Mouse (Mus musculus) adrenal gland, postnatal 14 days (tissue): ENCODE results near the gene Ppp6r3. TPM values are rescaled to one million over a fixed set of nuclear protein-coding genes. Genes with fewer than 3 reads are reported as not detected.

Source experiments
- DNase-seq: peaks from one replicate; pipeline ENCODE4 v3.0.0; 2021; ENCODE audit warnings: mixed read lengths
- total RNA-seq: library from RNA; stranded (reverse); gene quantifications from 2 replicates; pipeline ENCODE4 v1.2.3, GENCODE M21; 2021

Ppp6r3 gene
- total RNA-seq, 1 experiment from 2014 or later = 106 TPM

DNA sequence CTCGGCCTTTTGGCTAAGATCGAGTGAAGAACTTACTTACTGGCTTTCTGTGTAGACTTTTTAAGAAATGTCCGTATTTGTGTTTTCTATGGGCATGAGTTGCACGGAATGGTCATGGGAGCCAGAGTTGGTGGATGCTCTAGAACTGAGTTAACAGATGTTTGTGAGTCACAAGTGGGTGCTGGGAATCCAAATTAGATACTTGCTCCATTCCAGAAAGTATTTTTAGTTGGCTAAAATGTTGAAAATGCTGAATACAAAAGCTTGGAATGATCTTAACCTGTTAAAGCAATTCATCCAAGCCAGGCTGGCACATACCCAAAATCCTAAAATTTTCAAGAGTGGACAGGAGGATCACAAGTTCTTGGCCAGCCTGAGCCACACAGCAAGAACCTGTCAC is 48.0 kb downstream of the Ppp6r3 start:
- no peak for DNase-seq

DNA sequence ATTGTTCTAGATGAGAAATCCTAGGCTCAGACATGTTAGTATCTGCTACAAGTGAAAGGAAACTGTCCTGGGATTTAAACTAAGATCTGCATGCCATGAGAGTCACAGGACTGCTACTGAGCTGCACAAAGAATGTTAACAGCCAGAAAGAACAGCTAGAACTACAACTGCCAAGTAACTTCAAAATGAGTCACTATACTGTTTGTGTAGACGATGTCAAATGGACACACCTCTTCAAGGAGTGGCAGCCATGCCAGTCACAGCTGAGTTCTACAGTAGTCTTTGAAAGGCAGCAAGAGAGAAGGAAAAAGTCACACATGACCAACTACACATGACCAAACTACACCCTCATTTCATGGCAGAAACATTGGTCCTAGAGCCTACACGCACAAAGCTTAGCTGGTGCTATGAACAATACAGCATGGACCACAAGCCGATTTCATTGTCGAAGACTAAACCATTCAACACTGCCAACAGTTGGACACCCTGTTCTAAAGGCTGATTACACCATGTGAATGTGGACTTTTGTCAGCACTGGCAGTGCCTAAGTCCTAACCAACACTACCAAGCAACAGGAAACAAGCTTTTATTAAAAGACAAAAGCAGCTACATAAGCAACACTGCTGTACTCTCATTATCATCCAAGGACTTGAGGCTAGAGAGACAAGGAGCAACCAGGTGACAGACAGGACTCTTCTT is 55.9 kb downstream of the Ppp6r3 start:
- no peak for DNase-seq

DNA sequence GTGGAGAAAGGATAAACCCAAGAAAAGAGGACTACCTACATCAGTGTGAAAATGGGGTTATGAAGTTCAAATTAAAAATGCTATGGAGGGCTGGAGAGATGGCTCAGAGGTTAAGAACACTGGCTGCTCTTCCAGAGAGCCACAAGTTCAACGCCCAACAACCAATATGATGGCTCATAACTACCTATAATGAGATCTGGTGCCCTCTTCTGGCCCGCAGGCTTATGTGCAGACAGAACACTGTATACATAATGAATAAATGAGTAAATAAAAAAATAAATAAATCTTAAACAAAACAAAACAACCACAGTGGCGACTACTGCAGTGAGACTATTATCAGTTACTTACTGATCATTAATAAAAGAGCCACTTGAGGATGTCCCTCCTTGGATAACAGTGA is 78.3 kb downstream of the Ppp6r3 start:
- no peak for DNase-seq

DNA sequence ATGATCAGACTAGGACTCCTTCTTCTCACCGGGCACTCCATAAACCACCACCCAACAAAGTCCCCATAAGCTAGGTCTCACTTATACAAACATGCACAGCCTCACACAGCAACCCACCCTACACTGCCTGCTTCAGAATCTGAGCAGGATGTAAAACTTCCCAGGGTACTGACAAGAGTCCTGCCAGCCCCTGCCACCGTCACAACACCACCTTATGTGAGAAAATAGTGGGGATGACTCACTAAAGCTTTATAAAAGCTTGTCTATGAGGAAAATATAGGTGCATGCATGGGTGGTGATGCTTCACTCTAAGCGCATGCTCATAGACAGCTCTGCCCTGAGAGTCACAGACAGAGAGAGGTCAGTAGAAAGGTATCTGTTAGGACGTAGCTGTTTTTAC is 85.7 kb downstream of the Ppp6r3 start:
- DNase-seq = no peak

DNA sequence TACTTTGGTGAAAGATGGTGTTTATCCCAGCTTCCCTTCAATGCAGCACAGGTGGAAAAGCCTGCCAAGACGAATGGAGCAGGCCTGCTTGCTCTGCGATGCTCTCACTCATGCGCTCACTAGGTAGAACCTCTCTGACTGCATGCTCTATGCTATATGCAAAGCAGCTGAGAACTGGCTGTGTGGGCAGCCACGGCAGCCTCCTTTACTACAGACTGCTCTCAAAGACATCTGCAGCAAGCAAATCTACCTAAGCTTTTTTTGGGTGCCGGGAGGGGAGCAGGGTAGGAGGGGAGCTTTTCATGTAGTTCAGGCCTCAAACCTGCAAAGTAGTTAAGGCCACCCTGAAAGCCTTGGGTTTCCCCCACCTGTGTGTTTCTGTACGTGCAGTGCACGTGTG is 92.7 kb downstream of the Ppp6r3 start:
- no peak for DNase-seq

DNA sequence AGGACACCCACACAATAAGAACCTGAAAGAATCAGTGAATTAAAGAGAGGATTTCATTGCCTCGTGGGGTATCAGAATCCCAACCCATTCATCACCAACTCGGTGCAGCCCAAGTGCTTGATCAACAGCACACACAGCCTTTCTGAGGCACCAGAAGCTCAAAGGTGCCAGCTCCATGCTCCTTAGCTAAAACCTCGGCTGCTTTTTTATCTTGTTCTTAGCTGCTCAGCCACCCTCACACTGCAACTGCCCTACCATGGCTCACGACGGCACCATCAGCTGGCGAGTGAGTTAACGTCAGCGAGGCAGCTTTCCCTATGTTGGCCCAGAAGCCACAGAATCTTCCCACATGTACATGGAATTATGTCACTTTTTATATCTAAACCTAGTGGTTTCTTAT is 95.4 kb downstream of the Ppp6r3 start:
- no peak for DNase-seq

DNA sequence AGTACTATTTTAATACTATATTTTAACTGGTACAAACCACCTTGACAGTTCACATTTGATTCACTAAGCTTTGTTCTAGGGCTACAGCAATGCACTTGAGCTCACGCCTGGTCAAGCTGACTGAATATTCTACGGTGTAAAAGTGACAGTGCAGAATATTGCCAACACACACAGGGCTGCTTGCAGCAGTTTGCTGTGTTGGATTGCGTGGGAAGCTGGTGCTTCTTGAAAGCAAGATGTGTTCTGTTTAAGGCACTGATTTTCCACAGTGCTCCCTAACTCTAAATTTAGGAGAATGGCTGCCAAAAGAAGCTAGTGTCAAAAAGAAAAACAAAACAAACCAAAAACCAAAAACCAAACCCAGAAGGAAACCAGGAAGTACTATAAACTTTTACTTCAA is 98.6 kb downstream of the Ppp6r3 start:
- DNase-seq = no peak

DNA sequence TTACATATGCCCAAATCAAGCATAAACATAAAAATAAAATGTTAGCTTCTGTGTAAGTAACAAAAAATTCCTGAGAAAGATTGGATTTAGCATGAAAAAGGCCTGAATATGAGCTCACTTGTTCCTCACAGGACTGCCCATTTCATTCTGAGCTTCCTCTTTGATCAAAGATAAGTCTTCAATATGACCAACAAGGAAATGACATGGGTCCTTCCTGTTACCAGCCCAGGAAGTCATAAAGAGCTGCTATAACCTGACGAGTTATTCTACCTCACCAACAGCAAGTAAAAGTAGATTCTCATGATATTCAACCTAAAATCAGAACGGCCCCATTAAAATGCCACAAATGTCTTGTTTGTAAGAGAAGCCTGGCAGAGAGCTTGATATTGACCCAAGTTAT is 104.3 kb downstream of the Ppp6r3 start:
- DNase-seq = no peak

DNA sequence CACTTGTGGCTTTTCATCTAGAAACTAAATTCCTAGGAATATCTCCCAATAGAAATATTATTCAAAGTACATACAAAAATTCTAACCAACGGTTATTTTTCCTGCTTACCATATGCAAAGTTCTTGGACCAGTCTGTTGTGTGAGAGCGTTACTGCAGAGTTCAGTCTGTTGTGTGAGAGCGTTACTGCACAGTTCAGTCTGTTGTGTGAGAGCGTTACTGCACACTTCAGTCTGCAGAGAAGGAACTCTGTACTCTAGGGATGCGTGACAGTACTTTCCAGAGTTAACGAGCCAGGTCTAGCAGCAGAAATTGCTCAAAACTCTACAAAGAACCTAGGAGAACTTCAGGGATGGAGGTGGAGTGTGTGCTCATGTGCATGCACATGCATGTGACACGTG is 108.0 kb downstream of the Ppp6r3 start:
- no peak for DNase-seq

DNA sequence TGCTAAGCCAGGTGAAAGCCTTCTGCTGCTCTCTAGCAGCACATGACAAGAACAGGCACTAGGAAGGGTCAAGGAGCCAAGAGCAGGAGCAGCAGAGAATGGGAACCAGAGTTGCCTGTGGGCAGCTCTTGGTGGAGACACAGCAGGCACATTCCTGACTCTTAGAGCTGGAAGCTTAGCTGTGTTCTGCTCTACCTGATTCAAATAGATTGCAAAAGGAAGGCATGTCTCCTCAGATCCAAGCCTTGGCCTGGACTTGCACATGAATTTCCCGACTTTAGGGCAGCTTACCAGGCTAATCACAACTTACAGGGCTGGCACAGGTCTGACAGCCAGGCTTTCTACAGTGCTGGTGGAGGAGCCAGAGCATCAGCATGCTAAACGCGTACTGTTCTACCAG is 115.6 kb downstream of the Ppp6r3 start:
- no peak for DNase-seq

DNA sequence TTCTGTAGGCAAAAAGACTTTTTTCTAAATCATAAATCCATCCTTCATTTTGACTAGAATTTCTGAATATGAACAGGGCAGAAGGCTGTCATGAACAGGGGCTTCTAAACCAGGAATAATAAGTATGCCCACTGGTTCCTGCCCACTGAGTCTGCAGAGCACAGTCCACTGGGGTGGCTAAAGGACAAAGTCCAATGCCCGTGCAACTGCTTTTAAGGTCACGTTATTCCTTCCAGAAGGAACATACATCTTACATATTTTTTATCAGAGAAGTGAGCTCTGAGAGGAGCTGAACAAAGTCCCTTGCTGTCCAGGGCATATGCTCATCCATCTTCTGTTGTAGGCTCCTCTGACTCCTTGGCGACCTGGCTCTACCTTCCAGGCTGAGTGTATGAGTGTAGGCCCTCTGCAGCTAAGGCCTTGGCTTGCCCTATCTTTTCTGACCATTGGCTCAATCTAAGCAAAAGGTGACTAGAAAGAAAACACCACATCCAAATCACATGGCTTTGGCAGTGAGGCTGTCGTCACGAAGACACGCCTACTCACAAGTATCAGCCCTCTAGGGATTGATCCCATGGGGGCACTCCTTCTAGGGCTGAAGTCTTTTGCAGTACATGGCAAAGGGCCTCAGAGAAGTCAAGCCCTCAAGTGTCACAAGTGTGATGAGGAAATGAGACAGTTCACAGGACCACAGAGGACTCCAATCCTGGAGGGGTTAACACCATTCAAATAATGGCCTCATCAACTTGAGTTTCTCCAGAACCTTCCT is 117.0 kb downstream of the Ppp6r3 start:
- peak; percentile 71 for DNase-seq

DNA sequence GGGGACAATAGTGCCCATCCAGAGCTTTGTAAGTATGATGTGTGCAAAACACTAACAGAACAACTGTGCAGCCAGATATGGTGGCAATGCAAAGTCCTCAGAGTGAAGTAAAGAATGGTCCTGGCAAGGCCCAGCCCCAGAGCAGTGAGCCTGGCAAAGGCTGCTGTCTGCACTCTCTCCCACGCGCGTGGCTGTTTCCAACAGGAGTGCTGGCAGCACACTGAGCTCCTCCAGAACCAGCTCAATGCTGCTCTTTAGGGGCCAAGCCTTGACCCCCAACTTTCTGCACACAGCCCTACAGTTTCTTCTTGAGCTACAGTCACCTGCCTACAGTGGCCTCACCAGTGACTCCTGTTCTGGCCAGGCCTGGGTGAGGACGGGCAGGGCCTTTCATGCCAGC is 117.8 kb downstream of the Ppp6r3 start:
- DNase-seq = no peak

DNA sequence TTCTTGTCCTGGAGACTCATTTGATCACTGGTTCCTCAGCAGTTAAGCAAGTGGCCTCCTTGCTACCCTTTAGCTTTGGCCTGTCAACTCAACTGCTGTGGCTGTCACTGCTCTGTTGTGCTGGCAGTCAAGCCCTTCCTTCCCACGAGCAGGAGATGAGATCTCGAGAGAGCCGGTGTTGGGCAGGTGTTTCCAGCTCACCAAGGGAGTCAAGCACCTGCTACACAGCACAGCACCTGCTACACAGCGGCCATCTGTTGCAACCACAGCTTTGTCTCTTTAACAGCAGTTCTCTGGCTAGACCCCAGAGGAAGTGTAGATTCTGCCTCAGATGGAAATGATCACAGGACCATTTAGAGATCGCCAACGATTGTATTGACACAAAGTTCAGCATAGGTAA is 123.9 kb downstream of the Ppp6r3 start:
- DNase-seq = no peak

DNA sequence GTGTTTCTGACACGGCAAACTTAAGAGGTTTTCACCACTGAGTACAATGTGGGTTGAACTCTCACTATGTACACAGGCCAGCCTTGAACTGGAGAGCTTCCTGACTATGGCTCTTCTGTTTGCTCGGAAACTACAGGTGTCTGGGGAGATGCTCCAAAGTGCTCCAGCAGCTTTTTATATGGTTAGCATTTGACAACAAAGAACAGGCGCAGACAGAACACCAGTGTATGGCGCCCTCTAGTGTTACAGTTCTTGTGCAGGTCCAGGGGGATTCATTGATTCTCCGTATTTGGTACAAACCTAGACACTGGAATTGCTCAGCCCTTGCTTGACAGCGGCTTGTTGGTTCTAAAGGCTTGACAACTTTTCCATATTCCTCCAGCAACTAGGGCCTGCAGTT is 124.4 kb downstream of the Ppp6r3 start:
- peak; percentile 77 for DNase-seq

DNA sequence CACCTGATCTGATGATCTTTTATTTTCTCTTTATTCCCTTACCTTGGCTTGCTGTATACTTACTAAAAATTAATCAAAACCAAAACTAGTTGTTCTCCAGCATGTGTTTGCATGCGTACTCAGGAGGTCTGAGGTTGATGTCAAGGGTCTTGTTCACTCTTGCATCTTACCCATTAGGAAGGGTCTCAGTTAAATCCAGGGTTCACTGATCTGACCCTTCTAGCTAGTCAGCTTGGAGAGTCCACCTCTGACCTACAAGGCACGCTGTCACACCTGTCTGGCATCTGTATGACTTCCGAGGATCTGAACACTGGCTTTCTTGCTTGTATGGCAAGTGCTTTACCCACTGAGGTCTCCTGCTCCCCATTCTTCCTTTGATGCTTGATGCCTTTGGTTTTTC is 124.8 kb downstream of the Ppp6r3 start:
- DNase-seq = no peak

DNA sequence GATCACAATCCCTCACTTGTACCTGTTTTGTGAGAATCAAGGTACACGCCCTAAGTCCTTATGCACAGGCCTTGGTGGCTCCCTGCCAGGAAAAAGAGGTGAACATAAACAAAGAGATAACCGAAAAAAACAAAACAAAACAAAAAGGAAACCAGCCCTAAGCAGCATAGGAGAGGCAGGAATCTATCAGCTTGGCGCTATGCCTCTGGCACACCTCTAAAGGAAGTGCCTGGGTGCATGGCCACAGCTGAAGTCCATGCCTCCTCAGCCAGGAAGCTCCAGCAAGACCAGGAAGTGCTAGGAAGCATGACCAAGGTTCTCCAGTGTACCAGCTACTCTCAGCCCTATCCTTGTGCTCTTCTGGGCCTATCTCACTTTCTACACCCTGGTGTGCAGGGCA is 126.3 kb downstream of the Ppp6r3 start:
- DNase-seq = no peak

DNA sequence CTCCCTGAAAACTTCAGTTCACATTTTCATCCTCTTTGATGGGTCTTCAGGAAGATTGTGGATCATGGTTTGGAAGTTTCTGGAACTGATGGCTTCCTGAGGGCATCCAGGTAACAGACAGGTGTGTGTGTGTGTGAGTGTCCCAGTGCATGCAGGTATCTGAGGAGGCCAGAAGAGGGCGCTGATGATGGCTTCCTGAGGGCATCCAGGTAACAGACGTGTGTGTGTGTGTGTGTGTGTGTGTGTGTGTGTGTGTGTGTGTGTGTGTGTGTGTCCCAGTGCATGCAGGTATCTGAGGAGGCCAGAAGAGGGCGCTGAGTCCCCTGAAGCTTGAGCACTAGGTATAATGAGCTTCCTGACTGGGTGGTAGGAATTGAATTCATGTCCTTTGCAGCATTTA is 128.2 kb downstream of the Ppp6r3 start:
- DNase-seq = no peak

DNA sequence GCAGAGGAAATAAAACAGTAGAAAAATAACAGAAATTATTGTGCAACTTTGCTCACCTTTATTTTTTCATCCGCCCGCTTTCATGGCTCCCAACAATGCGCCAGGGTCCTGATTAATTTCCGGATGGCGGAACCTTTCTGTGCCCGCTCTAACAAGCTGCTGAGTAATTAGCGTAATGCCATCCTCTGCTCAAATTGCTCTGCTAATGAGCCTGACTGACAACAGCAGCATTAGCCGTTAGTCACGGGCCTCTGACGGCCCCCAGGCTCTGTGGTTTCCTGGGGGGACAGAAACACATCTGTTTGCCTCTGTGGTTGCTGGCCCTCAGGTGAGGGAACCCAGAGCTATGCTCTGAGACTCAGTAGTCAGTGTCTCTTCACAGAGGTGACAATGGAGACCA is 134.5 kb downstream of the Ppp6r3 start:
- DNase-seq = no peak

DNA sequence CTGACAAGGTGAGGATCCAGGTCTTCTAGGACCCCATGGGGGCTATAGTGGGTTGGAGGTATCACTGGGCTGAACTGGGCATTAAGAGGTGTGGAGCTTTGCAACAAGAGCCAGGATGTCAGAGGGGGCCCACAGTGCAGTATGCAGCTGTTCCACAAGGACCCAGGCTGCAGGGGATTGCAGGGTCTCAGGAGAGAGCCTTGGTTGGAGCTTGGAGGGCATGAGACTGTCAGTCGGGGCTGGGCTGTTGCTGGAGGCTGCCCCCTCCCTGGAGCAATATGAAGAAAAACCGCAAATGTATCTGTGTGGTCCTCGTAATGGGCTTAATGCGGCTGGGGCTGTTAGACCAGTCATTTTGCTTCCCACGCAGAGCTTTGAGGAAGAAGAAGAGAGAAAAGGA is 134.9 kb downstream of the Ppp6r3 start:
- DNase-seq = no peak

DNA sequence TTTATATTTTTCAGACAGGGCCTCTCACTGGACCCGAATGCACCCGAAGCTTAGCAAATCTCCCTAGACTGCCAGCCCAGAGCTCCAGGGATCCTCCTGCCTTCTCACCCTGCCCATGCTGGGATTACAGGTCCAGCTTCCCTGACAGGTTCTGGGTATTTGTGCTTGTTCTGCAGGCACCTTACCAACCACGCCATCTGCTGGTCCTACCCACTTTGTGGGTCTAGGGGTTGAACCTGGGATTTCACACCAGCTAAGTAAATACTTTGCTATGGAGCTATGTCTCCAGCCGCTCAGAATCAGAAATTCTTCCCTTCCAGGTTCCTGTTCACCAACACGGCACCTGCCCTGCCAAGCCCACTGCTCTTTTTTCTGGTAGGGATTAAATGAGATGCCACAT is 137.6 kb downstream of the Ppp6r3 start:
- no peak for DNase-seq

DNA sequence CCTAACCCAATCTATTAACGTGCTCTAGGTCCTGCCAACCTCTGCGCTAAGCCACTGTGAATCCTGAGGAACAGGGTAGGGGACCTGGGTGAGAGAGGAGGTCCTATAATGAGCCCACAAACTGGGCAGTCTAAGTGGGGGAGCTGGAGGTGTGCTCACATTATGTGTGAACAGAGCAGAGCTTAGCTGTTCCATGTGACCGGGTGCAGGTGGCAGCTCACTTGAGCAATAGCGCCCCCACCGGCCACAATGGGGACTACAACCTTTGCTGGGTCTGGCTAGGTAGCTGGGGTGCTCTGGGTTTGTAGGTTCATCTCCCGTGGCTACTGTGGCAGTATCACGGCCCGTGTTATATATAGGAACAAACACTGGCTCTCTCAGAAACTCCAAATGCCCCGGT is 138.7 kb downstream of the Ppp6r3 start:
- DNase-seq = peak; percentile 74

DNA sequence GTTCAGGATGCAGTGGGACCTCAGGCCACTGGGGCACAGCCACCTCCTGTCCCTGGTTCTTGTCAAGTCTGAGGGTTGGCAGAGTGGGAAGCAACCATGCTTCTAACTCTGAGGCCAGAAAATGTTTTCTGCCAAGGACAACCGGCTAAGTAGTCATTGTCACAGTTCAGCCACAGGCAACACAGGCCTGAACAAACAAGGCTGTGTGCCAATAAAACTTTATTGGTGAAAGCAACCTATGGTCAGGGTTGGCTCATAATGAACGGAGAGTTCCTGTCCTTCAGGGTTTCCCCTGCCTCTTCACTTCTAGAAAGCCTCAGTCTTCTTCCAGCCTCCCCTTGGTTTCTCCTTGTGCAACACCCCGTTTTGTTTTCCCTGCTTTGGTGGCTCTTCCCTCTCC is 139.7 kb downstream of the Ppp6r3 start:
- no peak for DNase-seq

DNA sequence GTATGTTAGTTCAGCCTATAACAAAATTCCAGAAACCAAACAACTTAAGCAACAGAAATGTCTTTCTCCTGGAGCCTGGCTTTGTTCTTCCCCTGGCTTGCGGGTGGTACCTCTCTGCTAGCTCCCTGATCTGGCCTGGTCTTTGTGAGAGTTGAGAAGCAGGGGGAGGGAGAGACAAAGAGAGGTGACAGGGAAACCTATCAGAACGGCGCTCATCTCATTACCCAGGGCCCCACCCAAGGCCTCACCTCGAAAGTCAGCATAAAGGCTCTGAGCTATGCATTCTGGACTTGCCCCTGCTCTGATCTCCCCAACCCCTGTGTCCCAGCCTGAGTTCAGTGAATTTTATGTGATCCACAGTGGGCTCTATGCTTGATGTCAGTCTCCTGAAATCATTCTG is 140.9 kb downstream of the Ppp6r3 start:
- DNase-seq = no peak

DNA sequence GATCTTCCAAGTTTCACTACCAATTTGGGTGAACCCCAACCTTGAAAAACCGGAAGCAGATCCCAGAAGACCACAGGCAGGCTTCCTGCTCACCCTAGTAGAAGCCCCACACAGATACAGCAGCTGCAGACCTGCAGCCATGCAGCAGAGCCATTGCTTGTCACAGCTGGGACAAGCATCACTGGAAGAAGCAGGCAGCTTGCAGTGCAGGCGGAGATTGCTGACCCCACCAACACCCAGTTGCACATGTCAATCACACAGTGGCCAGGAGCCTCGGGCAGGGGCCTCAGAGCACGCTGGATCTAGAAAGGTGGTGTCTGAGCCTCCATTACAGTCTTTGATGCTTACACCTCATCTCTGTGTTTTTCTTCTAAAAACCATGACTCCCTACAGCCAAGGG is 141.4 kb downstream of the Ppp6r3 start:
- no peak for DNase-seq
